In genomic region chr10:59435746-59436145, GRCm38 (mm10) we compare ENCODE assay signal across 28 mouse cellular contexts. TPM values are rescaled to one million over a fixed set of nuclear protein-coding genes. Genes with fewer than 3 reads are reported as not detected.
DNase-seq lines count a peak whose midpoint lies in the region; ATAC-seq and TF ChIP-seq lines count a peak whose summit lies in the region.
"Had no signal": no experiment of that assay in that cellular context is flagged by ENCODE, and none has a peak within 500 bp of the region (broad histone marks: within the 10 kb centered on the region; RNA-seq: fewer than 3 reads in every experiment).

No protein-coding gene starts in this region.

- H3K27me3 ChIP-seq in testis, adult 2 months (ENCODE audit: control insufficient read depth, insufficient read depth, low read length), result no peaks in the 10 kb centered on the region
- H3K27me3 ChIP-seq: embryonic facial prominence, embryonic 13.5 days; embryonic facial prominence, embryonic 15.5 days; forebrain, embryonic 13.5 days had no signal

- H3K4me3 ChIP-seq in testis, adult 2 months (ENCODE audit: control insufficient read depth, low read depth, low read length), result peak overlapping the region; percentile 24
- H3K4me3 ChIP-seq: embryonic facial prominence, embryonic 13.5 days; embryonic facial prominence, embryonic 15.5 days; erythroblast, embryonic 14.5 days; forebrain, embryonic 10.5 days; forebrain, embryonic 13.5 days had no signal

- peaks cover 5% of the 10 kb centered on the region for H3K4me1 ChIP-seq in testis, adult 2 months (ENCODE audit: control insufficient read depth, insufficient read depth, low read length)
- H3K4me1 ChIP-seq: forebrain, embryonic 13.5 days had no signal

- no peak overlapping the region for H3K27ac ChIP-seq in testis, adult 2 months (ENCODE audit: control insufficient read depth, insufficient read depth, low read depth, low read length)
- H3K27ac ChIP-seq: embryonic facial prominence, embryonic 13.5 days; embryonic facial prominence, embryonic 15.5 days; forebrain, embryonic 10.5 days; forebrain, embryonic 13.5 days had no signal

- peak; percentile 48 for DNase-seq in CD4-positive, CD25-positive, alpha-beta regulatory T cell, adult 2 months (ENCODE audit: low read depth, low spot score)
- no peak for DNase-seq in testis, postnatal 14 days (ENCODE audit: low spot score)
- peak; percentile 43 for DNase-seq in induced T-regulatory cell, adult 2 months (ENCODE audit: low read depth)
- peak; percentile 34 for DNase-seq in testis, postnatal 10 days (ENCODE audit: low spot score)
- DNase-seq in adrenal gland, postnatal 14 days, result no peak
- no peak for DNase-seq in cerebellum, adult 9-11 months
- DNase-seq: adrenal gland, adult 2 months; adrenal gland, postnatal 10 days; adrenal gland, postnatal 36 days; B cell, adult 2 months; cerebellum, adult 11-12 months; cerebellum, adult 2 months; cerebellum, adult 9-10 months; cerebellum, postnatal 14 days; cerebellum, postnatal 36 days; embryo, embryonic 11 days had no signal

- no peak for TF ChIP-seq CTCF in testis, adult 2 months (IDR thresholded peaks at IDR 0.05; ENCODE audit: control insufficient read depth, insufficient read depth, insufficient replicate concordance, low read depth, low read length)

- no peak for TF ChIP-seq POLR2A in testis, adult 2 months (IDR thresholded peaks at IDR 0.05; ENCODE audit: control insufficient read depth, low read depth, low read length)

- no peak for ATAC-seq in CD4-positive, CD25-positive, alpha-beta regulatory T cell, adult 4 months
- ATAC-seq: activated CD4-positive, CD25-positive, alpha-beta regulatory T cell, adult 4 months; forebrain, embryonic 13.5 days; forebrain, embryonic 16.5 days had no signal

- no peaks in the 10 kb centered on the region for H3K36me3 ChIP-seq in testis, adult 2 months (ENCODE audit: control insufficient read depth, insufficient read depth, low read length)
- H3K36me3 ChIP-seq: embryonic facial prominence, embryonic 13.5 days; embryonic facial prominence, embryonic 15.5 days; forebrain, embryonic 10.5 days had no signal

RNA-seq across cellular contexts. Expression of gene Oit3, which starts 5.8 kb away (rescaled TPM):
- polyA plus RNA-seq in CD4-positive, CD25-positive, alpha-beta regulatory T cell, adult 4 months (2017; shearing (Covaris generic)), result under 1 TPM in 1 of 2 experiments, not detected in 1; 0.43 TPM
- 2.7 and 3.0 TPM in 2 replicates for polyA plus RNA-seq in testis, adult 2 months (2012; rRNA removed)
- total RNA-seq in adrenal gland, postnatal 14 days (2021), result 5.9 and 6.9 TPM in 2 replicates
- total RNA-seq: ES-E14, MEL had no signal
- polyA plus RNA-seq: activated CD4-positive, CD25-positive, alpha-beta regulatory T cell, adult 4 months had no signal

RNA-seq across cellular contexts. Expression of gene Pla2g12b, which starts 32.3 kb away (rescaled TPM):
- polyA plus RNA-seq in CD4-positive, CD25-positive, alpha-beta regulatory T cell, adult 4 months (2017; shearing (Covaris generic)), result not detected
- polyA plus RNA-seq in testis, adult 2 months (2012; rRNA removed), result 0.14 and 0.19 TPM in 2 replicates
- total RNA-seq in adrenal gland, postnatal 14 days (2021), result 0.64 and 8.6 TPM in 2 replicates
- total RNA-seq: adrenal gland, adult 2 months; adrenal gland, postnatal 36 days; common myeloid progenitor, adult 5-6 weeks; MEL had no signal
- polyA plus RNA-seq: activated CD4-positive, CD25-positive, alpha-beta regulatory T cell, adult 4 months; adrenal gland, adult 2 months; cerebellum, adult 2 months; embryonic facial prominence, embryonic 13.5 days; erythroblast, embryonic 14.5 days; forebrain, embryonic 10.5 days; forebrain, embryonic 13.5 days; forebrain, embryonic 16.5 days had no signal

RNA-seq across cellular contexts. Expression of gene Gm10273, which starts 40.3 kb away (rescaled TPM):
- polyA plus RNA-seq in CD4-positive, CD25-positive, alpha-beta regulatory T cell, adult 4 months (2017; shearing (Covaris generic)), result 10 to 100 TPM; 52.8 to 77.1 TPM
- 5.1 and 6.3 TPM in 2 replicates for polyA plus RNA-seq in testis, adult 2 months (2012; rRNA removed)
- total RNA-seq in adrenal gland, postnatal 14 days (2021), result 19.4 and 23.1 TPM in 2 replicates
- polyA plus RNA-seq: embryonic facial prominence, embryonic 15.5 days had no signal

Comparison
In these comparisons a context has a peak if more than half of its experiments do, and no peak if none do; other contexts are left out.
1. DNase-seq: peak in CD4-positive, CD25-positive, alpha-beta regulatory T cell, adult 2 months (single experiment), induced T-regulatory cell, adult 2 months (single experiment) and testis, postnatal 10 days (single experiment); none in testis, postnatal 14 days (single experiment), adrenal gland, postnatal 14 days (single experiment) and cerebellum, adult 9-11 months (single experiment).